Mouse (Mus musculus): ENCODE measurements around the gene Cacna2d2. TPM values are rescaled to one million over a fixed set of nuclear protein-coding genes. Genes with fewer than 3 reads are reported as not detected.

Cacna2d2 gene
- polyA plus RNA-seq (2015; fragmentation: Nextera tagmentation; extraction: Ambion mirVana), result 0.15 and 0.16 TPM in 2 replicates

DNA sequence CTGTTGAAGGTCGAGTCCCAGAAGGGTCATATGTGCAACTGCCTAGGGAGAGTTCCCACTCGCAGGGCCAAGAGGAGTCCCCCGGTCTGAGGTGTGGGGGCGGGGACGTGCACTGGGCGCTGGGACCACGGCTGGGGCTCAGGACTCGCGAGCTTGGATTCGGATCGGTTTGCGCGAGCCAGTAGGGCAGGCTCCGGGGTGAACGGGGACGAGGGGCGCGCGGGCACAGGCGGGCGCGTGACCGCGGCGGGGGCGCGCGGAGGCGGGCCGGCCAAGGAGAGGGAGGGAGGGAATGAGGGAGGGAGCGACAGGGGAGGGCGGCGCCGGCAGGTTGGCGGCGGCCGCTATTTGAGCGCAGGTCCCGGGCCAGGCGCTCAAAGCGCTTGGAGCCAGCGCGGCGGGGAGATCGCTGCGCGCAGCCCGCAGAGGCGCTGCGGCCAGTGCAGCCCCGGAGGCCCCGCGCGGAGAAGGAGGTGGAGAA lies at the start of gene Cacna2d2:
Cacna2d2 (plus strand) TSS at position 122 of the 481 bp plus-strand sequence.
- Histone ChIP-seq H3K4me1 (replicated peaks; ENCODE audit: control insufficient read depth, insufficient read depth) (0 out of 2 replicates have a peak, but pooled peaks cover 3% of the 10 kb centered on the region), H3K36me3 (ENCODE audit: control insufficient read depth, insufficient read depth, low read length) (no peaks in the 10 kb centered on the region), H3K4me2 (replicated peaks; ENCODE audit: low read depth) (peak within 1 kb of the TSS; percentile 99), H3K27me3 (ENCODE audit: control insufficient read depth, insufficient read depth, low read length) (peaks cover 10% of the 10 kb centered on the region; the same call in 1 of the 2 replicates), H3K4me3 (ENCODE audit: low read depth, low read length) (peak within 1 kb of the TSS; percentile 56), H3K9me3 (ENCODE audit: control insufficient read depth, low read length) (no peaks in the 10 kb centered on the region), H3K9ac (ENCODE audit: low read length) (peak within 1 kb of the TSS; percentile 43), H3K27ac (replicated peaks) (no peak within 1 kb of the TSS)
- ATAC-seq (ENCODE audit: low FRiP score, low TSS enrichment), result peak; percentile 58
- DNase-seq (ENCODE audit: low spot score), result peak; percentile 61
- no peak for TF ChIP-seq EP300 (optimal IDR thresholded peaks at IDR 0.05)
- TF ChIP-seq CTCF (IDR thresholded peaks at IDR 0.05; ENCODE audit: low read depth), result no peak
- WGBS, result under 1% methylated on average over 26 of the region's 54 CpGs

DNA sequence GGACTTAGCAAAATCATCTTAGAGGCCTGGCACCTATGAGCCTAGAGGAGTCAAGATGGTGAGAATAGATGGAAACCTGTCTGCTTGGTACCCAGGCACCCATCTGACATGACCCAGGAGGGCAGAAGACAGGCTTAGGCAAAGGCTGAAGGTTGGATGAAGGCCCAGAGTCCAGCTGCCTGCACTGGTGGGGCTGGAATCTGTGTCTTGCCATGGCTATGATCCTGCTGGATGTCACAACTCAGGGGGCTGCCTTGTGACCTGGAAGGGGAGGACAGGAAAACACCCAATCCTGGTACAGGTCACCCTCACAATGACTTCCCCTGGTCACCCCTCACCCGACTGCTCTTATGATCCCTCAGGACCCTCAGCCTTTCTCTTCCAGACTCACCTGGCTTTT lies 44.6 kb upstream of the Cacna2d2 start:
- no peak overlapping the region for H3K4me2 ChIP-seq (replicated peaks; ENCODE audit: low read depth)
- ATAC-seq (ENCODE audit: low FRiP score, low TSS enrichment) (no peak), DNase-seq (ENCODE audit: low spot score) (no peak)
- no peaks in the 10 kb centered on the region for H3K27me3 ChIP-seq (ENCODE audit: control insufficient read depth, insufficient read depth, low read length)
- no peak overlapping the region for H3K27ac ChIP-seq (replicated peaks)
- TF ChIP-seq EP300 (optimal IDR thresholded peaks at IDR 0.05), result no peak
- TF ChIP-seq CTCF (IDR thresholded peaks at IDR 0.05; ENCODE audit: low read depth), result no peak
- no peaks in the 10 kb centered on the region for H3K36me3 ChIP-seq (ENCODE audit: control insufficient read depth, insufficient read depth, low read length)
- no peaks in the 10 kb centered on the region for H3K4me1 ChIP-seq (replicated peaks; ENCODE audit: control insufficient read depth, insufficient read depth)
- no peaks in the 10 kb centered on the region for H3K9me3 ChIP-seq (ENCODE audit: control insufficient read depth, low read length)
- 79% methylated on average over 1 of the region's 1 CpGs for WGBS
- no peak overlapping the region for H3K9ac ChIP-seq (ENCODE audit: low read length)
- H3K4me3 ChIP-seq (ENCODE audit: low read depth, low read length), result no peak overlapping the region

DNA sequence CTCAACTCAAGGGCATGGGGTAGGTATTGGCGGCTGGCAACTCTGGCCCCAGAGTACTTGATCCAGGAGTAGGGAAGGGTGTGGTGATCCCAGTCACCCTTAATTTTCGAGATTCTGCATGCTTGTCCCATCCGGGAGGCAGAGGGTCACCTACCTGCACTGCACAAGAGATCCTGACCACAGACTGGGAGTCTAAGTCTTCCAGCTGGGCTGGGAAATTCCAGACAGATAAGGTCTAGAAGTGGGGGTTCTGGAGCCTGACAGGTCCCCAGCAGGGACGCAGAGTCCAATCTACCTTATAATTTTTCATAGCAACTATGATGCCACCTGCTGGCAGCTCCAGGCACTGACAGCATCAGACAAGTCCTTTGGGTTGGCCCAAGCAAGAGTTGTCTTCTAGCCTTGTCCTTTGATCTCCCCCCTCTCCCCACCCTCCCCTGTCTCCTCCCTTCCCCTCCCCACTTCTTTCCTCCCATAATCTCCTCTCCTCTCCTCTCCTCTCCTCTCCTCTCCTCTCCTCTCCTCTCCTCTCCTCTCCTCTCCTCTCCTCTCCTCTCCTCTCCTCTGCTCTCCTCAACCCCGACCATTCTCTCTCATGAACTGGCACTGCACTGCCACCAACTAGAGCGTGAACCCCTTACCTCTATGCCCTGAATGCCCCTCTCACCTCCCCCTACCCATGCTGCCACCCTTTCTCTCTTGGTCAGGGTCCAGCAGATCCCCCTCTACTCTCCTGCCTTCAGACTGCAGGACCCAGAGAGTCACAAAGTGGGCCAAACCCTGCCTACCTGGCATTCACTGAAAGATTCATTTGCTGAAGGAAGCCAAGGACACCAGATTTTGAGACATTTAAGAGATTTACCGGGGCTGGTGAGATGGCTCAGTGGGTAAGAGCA lies 43.3 kb upstream of the Cacna2d2 start:
- ATAC-seq (ENCODE audit: low FRiP score, low TSS enrichment) (peak; percentile 27; the same call in 1 of the 2 replicates), DNase-seq (ENCODE audit: low spot score) (peak; percentile 71)
- Histone ChIP-seq H3K27me3 (ENCODE audit: control insufficient read depth, insufficient read depth, low read length) (no peaks in the 10 kb centered on the region), H3K4me3 (ENCODE audit: low read depth, low read length) (no peak overlapping the region), H3K9me3 (ENCODE audit: control insufficient read depth, low read length) (no peaks in the 10 kb centered on the region), H3K27ac (replicated peaks) (no peak overlapping the region), H3K4me2 (replicated peaks; ENCODE audit: low read depth) (no peak overlapping the region), H3K9ac (ENCODE audit: low read length) (no peak overlapping the region), H3K36me3 (ENCODE audit: control insufficient read depth, insufficient read depth, low read length) (no peaks in the 10 kb centered on the region), H3K4me1 (replicated peaks; ENCODE audit: control insufficient read depth, insufficient read depth) (no peaks in the 10 kb centered on the region)
- TF ChIP-seq CTCF (IDR thresholded peaks at IDR 0.05; ENCODE audit: low read depth) (peak; percentile 78), EP300 (optimal IDR thresholded peaks at IDR 0.05) (no peak)
- 39% methylated on average over 6 of the region's 7 CpGs for WGBS

DNA sequence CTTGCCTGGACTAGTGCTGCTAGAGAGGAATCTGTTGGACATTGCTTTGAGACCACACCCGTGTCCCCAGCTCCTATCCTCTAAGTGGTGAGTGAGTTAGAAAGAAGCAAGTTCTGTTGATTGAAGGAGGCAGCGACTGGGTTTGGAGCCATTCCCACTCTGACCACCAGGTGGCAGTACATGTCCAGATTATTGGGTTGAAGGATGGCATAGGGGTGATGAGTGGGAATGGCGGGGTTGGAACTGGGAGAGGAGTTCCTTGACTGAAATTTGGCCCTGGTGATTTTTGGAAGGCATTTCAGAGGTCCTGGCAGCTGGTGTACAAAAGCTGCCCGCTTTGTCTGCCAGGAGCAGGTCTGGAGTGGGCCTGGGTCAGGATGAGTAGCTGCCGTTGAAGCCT lies 41.8 kb upstream of the Cacna2d2 start:
- no peak for TF ChIP-seq EP300 (optimal IDR thresholded peaks at IDR 0.05)
- TF ChIP-seq CTCF (IDR thresholded peaks at IDR 0.05; ENCODE audit: low read depth), result peak; percentile 94
- DNase-seq (ENCODE audit: low spot score) (peak; percentile 83), ATAC-seq (ENCODE audit: low FRiP score, low TSS enrichment) (no peak; the same call in 1 of the 2 replicates)
- H3K9ac ChIP-seq (ENCODE audit: low read length), result no peak overlapping the region
- no peaks in the 10 kb centered on the region for H3K4me1 ChIP-seq (replicated peaks; ENCODE audit: control insufficient read depth, insufficient read depth)
- H3K9me3 ChIP-seq (ENCODE audit: control insufficient read depth, low read length), result no peaks in the 10 kb centered on the region
- WGBS, result 22% methylated on average over 5 of the region's 5 CpGs
- H3K27ac ChIP-seq (replicated peaks), result no peak overlapping the region
- H3K36me3 ChIP-seq (ENCODE audit: control insufficient read depth, insufficient read depth, low read length), result no peaks in the 10 kb centered on the region
- H3K27me3 ChIP-seq (ENCODE audit: control insufficient read depth, insufficient read depth, low read length), result no peaks in the 10 kb centered on the region
- H3K4me2 ChIP-seq (replicated peaks; ENCODE audit: low read depth), result no peak overlapping the region
- no peak overlapping the region for H3K4me3 ChIP-seq (ENCODE audit: low read depth, low read length)

DNA sequence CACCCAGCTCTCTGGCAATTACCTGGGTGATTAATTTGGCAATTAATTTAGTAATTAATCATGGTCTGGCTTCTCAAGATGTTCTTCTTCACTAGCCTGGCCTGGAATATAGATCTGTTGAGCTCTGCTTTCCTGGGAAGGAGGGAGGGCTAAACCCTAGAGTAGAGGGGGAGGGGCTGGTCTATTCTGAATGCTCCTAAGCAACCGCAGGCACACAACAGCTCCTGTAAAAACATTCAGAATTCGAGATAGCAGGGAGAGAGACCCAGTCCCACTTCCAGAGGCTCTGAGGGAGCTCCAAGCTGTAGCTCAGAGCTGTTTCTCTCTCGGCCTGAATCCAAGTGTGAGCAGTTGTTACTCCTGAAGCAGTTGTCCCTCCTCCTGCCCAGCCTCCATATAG lies 38.4 kb upstream of the Cacna2d2 start:
- H3K27me3 ChIP-seq (ENCODE audit: control insufficient read depth, insufficient read depth, low read length), result no peaks in the 10 kb centered on the region
- no peak overlapping the region for H3K4me2 ChIP-seq (replicated peaks; ENCODE audit: low read depth)
- no peak overlapping the region for H3K4me3 ChIP-seq (ENCODE audit: low read depth, low read length)
- H3K27ac ChIP-seq (replicated peaks), result no peak overlapping the region
- H3K4me1 ChIP-seq (replicated peaks; ENCODE audit: control insufficient read depth, insufficient read depth), result no peaks in the 10 kb centered on the region
- no peaks in the 10 kb centered on the region for H3K36me3 ChIP-seq (ENCODE audit: control insufficient read depth, insufficient read depth, low read length)
- WGBS, result 16% methylated on average over 3 of the region's 3 CpGs
- DNase-seq (ENCODE audit: low spot score), result no peak
- ATAC-seq (ENCODE audit: low FRiP score, low TSS enrichment), result no peak
- H3K9ac ChIP-seq (ENCODE audit: low read length), result no peak overlapping the region
- TF ChIP-seq CTCF (IDR thresholded peaks at IDR 0.05; ENCODE audit: low read depth) (no peak), EP300 (optimal IDR thresholded peaks at IDR 0.05) (no peak)
- no peaks in the 10 kb centered on the region for H3K9me3 ChIP-seq (ENCODE audit: control insufficient read depth, low read length)

- Histone ChIP-seq H3K27me3 (ENCODE audit: control insufficient read depth, insufficient read depth, low read length) (no peaks in the 10 kb centered on the region), H3K36me3 (ENCODE audit: control insufficient read depth, insufficient read depth, low read length) (no peaks in the 10 kb centered on the region), H3K4me3 (ENCODE audit: low read depth, low read length) (no peak overlapping the region), H3K27ac (replicated peaks) (no peak overlapping the region), H3K4me2 (replicated peaks; ENCODE audit: low read depth) (no peak overlapping the region), H3K9ac (ENCODE audit: low read length) (no peak overlapping the region), H3K4me1 (replicated peaks; ENCODE audit: control insufficient read depth, insufficient read depth) (no peaks in the 10 kb centered on the region), H3K9me3 (ENCODE audit: control insufficient read depth, low read length) (no peaks in the 10 kb centered on the region)
- ATAC-seq (ENCODE audit: low FRiP score, low TSS enrichment), result no peak
- 7% methylated on average over 3 of the region's 3 CpGs for WGBS
- peak; percentile 60 for DNase-seq (ENCODE audit: low spot score)
- peak; percentile 92 for TF ChIP-seq CTCF (IDR thresholded peaks at IDR 0.05; ENCODE audit: low read depth)
- no peak for TF ChIP-seq EP300 (optimal IDR thresholded peaks at IDR 0.05)
Observed at GRCm38 (mm10) chr9:107366644-107367043, 32.8 kb upstream of the Cacna2d2 start.

All from stomach, postnatal 0 days (tissue).